Mouse (Mus musculus) olfactory bulb, adult 2 months (tissue): Measurements from ENCODE around the gene Gpx3.

Experiments
- CTCF ChIP-seq: fragments of 200-500 bp; IDR thresholded peaks from 2 replicates; pipeline ENCODE4 v1.5.1; 2012; ENCODE audit warnings: low read depth, mild to moderate bottlenecking, low read length, moderate library complexity; ENCODE audit not compliant: insufficient read depth
- POLR2A ChIP-seq: fragments of 200-500 bp; IDR thresholded peaks from 2 replicates; pipeline ENCODE4 v1.6.1; 2012; ENCODE audit warnings: mild to moderate bottlenecking, low read depth, low read length, moderate library complexity; ENCODE audit not compliant: insufficient read depth

DNA sequence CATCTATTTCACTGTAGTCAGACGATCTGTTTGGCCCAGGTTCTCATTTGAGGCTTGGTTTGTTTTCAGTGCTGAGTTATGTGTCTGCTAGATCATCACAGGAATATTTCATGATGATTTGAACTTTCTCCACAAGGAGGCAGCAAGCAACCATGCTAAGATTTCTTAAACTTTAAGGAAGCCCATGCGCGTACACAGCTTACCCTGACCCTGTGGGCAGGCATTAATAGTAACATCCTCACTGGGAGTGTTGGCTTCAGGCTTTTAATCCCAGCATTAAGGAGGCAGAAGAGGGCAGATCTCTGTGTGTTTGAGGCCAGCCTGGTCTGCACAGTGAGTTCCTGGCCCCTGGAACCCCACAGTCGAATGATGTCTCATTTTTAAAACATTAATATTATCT is 22.8 kb upstream of the Gpx3 start:
- no peak for TF ChIP-seq CTCF
- TF ChIP-seq POLR2A: no peak
